Mouse (Mus musculus) adrenal gland, adult 2 months (tissue): ENCODE measurements at regions not wholly inside any gene's neighbourhood (a gene's known extent, or its start where the extent isn't known, plus 50 kb on each side); places are given as distances from the start of the nearest gene placed in this dataset.

Source experiments
- DNase-seq: peaks from one replicate; pipeline ENCODE4 v3.0.0; 2021

GRCm38 (mm10) chr11:114548658-114549057, 119.7 kb upstream of the Rpl38 start:
- no peak for DNase-seq

DNA sequence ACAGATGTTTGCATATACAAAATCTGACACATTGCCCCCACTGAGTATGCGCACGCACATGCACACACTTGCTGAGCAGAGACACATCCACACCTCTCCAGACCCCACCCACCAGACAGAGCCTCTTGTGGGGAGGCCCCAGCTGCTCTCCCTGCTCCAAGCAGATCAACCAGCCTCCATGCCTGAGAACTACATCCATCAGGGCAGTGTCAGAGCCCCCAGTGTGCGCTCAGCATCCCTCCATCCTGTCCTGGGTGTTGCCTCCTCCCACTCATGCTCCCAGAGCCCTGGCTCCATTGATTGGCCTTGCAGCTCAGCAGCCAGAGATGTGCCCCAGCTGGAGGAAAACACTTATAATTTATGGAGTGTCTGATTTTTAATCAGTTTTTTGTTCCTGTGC, 124.1 kb upstream of the Rpl38 start:
- DNase-seq, result no peak

- DNase-seq, result no peak
Measured at GRCm38 (mm10) chr11:114542167-114542566, 126.2 kb upstream of the Rpl38 start.

DNA sequence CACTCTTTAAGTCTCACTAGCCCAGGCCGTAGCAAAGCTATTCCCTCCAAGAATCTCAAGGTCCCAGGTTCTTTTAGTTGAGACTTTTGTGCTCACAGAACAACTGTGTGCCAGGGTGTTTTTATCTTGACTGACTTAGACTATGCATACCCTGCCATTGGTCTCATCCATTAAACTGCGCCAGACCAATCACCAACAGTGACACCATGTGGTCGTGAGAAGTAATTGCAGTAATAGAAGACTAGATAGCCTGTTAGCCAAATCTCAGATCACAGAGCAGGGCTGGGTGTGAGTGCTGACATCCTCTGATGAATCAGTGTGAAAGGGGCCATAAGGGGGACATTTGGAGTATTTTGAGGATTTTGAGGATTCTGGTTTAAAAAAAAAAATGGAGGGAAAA, 127.8 kb upstream of the Rpl38 start:
- no peak for DNase-seq

GRCm38 (mm10) chr11:114536616-114537493, 131.5 kb upstream of the Rpl38 start:
- no peak for DNase-seq

DNA sequence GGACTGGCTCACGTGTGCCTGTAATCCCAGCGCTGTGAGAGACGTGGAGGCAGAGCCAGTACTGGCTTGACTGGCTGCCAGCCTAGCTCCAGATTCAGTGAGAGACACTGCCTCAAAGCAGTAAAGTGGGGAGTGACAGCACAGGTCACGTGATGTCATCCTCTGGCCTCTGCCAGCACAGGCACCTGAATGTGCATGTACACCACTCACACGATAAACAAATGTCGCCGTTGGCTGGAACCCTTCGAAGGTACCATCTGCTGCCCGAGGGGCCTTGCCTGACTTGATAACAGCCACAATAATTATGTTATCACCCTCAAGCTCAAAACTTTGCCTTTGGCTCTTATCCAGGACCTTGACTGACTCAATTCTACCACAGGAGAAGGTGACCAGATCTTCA, 132.4 kb upstream of the Rpl38 start:
- no peak for DNase-seq

- DNase-seq, result no peak
Measured at GRCm38 (mm10) chr11:114534436-114534835, 133.9 kb upstream of the Rpl38 start.

DNA sequence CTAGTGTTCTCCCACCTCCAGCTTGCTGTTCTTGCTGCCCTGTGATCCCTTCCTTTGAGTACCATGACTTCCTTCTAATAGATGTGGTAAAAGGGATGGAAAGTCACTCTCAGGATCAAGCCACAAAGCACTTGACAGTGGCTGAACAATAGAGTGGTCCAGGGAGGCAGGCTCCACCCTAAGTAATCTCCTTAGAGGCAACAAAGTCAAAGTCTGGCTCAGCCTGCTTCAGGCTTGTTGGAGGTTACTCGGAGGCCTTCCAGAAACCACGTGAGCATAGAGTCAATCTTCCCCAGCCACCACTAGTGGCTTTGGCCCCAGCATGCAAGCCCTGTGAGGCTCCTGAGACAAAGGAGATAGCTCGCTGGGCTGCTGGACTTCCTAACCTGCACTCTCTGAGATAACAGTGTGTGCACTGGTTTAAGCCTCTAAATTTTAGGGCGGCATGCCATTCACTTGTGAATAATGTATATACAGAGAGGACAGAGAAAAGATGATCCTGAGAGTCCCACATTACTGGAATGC, 137.0 kb upstream of the Rpl38 start:
- no peak for DNase-seq

DNA sequence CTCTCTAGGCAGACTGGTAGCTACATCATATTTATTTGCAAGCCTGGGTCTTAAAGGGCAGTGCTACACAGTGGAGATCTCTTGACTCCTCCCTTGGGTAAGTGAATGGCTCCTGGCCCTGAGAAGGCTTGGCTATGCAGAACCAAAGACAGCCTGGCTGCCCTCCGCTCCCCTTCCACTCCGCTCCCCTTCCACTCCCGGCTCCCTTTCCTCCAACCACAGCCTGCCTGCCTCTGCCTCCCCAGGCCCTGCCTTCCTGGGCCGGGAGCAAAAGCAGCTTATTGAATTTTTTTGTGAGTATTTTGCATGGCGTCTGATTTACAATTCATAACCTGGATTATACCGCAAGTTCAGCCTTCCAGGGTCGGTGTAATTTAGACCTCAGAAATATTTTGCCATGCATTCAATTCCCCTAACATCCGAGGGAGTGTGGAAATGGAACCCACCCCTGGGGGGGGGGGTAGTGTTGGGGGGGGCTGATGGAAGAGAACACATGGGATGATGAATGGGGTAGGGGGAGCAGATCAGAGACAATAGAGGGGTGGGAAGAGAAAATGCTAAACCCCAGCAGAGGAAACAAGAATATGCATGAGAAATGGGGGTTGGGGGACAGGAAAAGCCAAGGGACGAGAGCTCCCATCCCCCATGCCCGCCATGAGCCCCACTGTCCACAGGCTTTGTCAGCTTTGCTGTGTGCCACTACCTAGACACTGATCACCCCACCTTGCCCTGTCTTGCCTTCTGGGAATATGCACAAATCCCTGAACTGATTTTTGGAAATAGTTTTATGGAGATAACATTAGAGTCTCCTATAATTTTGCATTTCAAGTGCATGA, 139.2 kb upstream of the Rpl38 start:
- DNase-seq, result no peak

DNA sequence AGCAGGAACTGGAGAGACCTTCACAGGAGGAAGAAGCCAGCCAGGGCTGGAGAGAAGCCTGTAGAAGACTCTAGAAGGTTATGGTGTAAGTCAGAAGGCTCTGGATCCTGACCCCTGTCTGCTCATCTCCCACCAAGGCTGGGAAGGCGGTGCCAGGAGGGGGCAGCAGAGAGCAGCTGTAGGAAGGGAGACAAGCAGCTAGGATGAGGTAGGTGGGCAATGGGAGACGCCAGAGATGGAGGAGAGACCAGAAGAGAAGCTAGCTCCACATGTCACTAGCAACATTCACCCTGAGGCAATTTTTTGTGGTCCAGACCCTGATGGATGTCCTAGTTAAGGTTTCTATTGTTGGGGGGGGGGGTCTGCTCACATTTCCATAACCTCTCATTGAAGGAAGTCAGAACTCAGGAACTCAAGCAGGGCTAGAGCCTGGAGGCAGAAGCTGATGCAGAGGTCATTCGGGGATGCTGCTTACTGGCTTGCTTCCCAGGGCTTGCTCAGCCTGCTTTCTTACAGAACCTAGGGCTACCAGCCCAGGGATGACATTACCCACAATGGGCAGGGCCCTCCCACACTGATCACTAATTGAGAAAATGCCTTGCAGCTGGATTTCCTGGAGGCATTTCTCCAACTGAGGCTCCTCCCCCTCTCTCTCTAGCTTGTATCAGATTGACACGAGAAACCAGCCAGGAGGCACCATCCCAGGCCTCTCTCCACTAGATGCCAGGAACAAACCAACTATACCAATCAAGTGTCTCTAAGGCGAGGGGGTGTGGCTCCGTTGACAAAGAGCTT, 144.7 kb upstream of the Rpl38 start:
- DNase-seq, result peak; percentile 63

GRCm38 (mm10) chr11:114515278-114515677, 153.0 kb upstream of the Rpl38 start:
- DNase-seq, result no peak

- DNase-seq, result peak; percentile 67
Measured at GRCm38 (mm10) chr11:114514126-114514525, 154.2 kb upstream of the Rpl38 start.

- DNase-seq, result no peak
Measured at GRCm38 (mm10) chr11:114513446-114513845, 154.9 kb upstream of the Rpl38 start.

DNA sequence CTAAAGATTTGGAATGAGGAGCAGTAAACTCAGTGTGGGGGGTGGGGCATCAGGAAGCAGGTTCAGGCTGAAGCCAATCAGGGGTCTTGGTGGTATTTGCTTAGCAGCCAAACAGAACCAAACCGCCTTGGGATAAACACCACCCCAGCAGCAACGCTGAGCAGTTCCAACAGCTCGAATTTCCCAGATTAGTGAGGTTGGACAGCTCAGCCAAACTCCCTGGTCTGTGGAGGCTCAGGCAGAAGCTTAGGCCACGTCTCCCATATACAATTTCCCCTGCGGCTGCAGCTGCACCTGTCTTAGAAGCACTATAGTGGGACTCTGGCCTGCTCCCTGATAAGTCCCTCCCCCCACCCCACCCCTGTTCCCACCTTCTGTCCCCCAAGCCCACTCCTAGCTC, 156.3 kb upstream of the Rpl38 start:
- DNase-seq, result no peak

DNA sequence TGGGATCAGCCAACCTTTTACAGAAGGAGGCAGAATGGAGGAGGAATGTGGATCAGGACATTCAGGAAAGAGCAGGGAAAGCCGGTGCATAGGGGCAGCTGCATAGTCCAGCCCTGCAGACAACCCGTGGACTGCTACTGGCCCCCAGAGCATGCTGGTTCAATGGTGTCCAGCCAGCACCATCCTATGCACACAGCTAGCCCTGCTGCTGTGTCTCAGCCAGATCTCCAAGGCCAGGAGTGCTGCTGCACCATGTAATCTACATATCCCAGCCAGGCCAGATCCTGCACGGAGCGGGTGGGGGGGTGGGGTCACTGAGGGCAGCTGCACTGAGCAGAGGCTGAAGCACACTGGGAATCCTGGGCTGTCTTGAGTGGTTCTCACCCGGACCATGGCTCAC, 165.8 kb upstream of the Rpl38 start:
- DNase-seq, result no peak

- peak; percentile 43 for DNase-seq
Measured at GRCm38 (mm10) chr11:114501869-114502540, 166.3 kb upstream of the Rpl38 start.

GRCm38 (mm10) chr11:114500416-114500815, 167.9 kb upstream of the Rpl38 start:
- DNase-seq, result no peak

GRCm38 (mm10) chr11:114499665-114500064, 168.7 kb upstream of the Rpl38 start:
- no peak for DNase-seq

- DNase-seq, result no peak
Measured at GRCm38 (mm10) chr11:114495520-114495921, 172.8 kb upstream of the Rpl38 start.

GRCm38 (mm10) chr11:114486455-114486854, 181.9 kb upstream of the Rpl38 start:
- no peak for DNase-seq

DNA sequence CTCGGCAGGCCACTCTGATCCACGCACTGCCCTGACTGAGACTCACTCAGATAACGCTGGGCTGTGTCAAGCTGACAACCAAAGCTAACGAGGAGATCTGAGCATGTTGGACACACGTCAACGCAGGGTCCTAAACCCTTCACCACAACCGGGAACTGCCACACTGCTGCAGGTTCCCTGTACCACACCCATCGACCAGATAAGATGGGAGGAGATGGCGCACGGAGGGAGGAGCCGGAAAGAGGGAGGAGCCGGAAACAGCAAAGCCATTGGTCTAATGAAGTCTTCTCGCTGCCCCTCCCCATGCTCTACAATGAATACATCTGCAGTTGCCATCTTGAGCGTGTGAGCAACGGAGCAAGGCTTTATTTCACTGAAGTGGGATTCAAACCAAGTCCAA, 182.9 kb upstream of the Rpl38 start:
- no peak for DNase-seq

- no peak for DNase-seq
Measured at GRCm38 (mm10) chr11:114484668-114484953, 183.7 kb upstream of the Rpl38 start.
